Mouse (Mus musculus) heart, embryonic 16.5 days (tissue): Measurements from ENCODE around the gene Bphl. TPM values are rescaled to one million over a fixed set of nuclear protein-coding genes. Genes with fewer than 3 reads are reported as not detected.

ENCODE experiments used
- ATAC-seq: fragments of 200-750 bp; cut with Nextera tagmentation; replicated peaks from 2 replicates; pipeline ENCODE4 v1.8.0; 2017; ENCODE audit warnings: moderate number of reproducible peaks; ENCODE audit not compliant: insufficient read depth, low FRiP score; ENCODE audit errors: extremely low read depth
- H3K27ac ChIP-seq: fragments of 300-500 bp; sonication (generic); 2 replicates; pipeline ENCODE4 v1.5.1; 2014; ENCODE audit warnings: mild to moderate bottlenecking, low read length, control low read depth, moderate library complexity
- H3K27me3 ChIP-seq: fragments of 300-500 bp; sonication (generic); 2 replicates; pipeline ENCODE4 v1.6.1; 2014; ENCODE audit warnings: low read length, mixed read lengths; ENCODE audit not compliant: control insufficient read depth, insufficient read depth
- H3K36me3 ChIP-seq: fragments of 300-500 bp; sonication (generic); 2 replicates; pipeline ENCODE4 v1.6.1; 2014; ENCODE audit not compliant: control insufficient read depth, insufficient read depth
- H3K4me1 ChIP-seq: fragments of 300-500 bp; sonication (generic); 2 replicates; pipeline ENCODE4 v1.6.1; 2014; ENCODE audit warnings: low read length, mixed read lengths; ENCODE audit not compliant: control insufficient read depth, insufficient read depth
- H3K4me2 ChIP-seq: fragments of 300-500 bp; sonication (generic); 2 replicates; pipeline ENCODE4 v1.6.1; 2014; ENCODE audit warnings: low read depth, mild to moderate bottlenecking, control low read depth, low read length
- H3K4me3 ChIP-seq: fragments of 300-500 bp; sonication (generic); 2 replicates; pipeline ENCODE4 v1.5.1; 2014; ENCODE audit warnings: mild to moderate bottlenecking, control low read depth, low read length
- H3K9ac ChIP-seq: fragments of 300-500 bp; sonication (generic); 2 replicates; pipeline ENCODE4 v1.6.1; 2014; ENCODE audit warnings: low read length, control low read depth
- H3K9me3 ChIP-seq: fragments of 300-500 bp; sonication (generic); replicated peaks from 2 replicates; pipeline ENCODE4 v1.6.1; 2016; ENCODE audit warnings: low read length; ENCODE audit not compliant: control insufficient read depth
- WGBS: fragments of 180-500 bp; shearing (Covaris S2); extraction: QIAGEN DNeasy Blood & Tissue Kit; methylation state at CpG from one replicate; pipeline ENCODE4 v1.1.7; 2014; 5-methylcytosine and 5-hydroxymethylcytosine counted together
- polyA plus RNA-seq: library from polyadenylated mRNA; unstranded; fragments of >200 nt; fragmentation: Nextera tagmentation; extraction: Ambion mirVana; gene quantifications from 2 replicates; pipeline ENCODE4 v1.2.1, GENCODE M21; 2015

The Bphl gene
- polyA plus RNA-seq, 1 experiment from 2014 or later: 54.6 TPM

- 94% methylated on average over 1 of the region's 1 CpGs for WGBS
- Histone ChIP-seq H3K27me3 (no peaks in the 10 kb centered on the region), H3K4me1 (peaks cover 16% of the 10 kb centered on the region), H3K9ac (no peak overlapping the region), H3K4me2 (no peak overlapping the region), H3K36me3 (no peaks in the 10 kb centered on the region), H3K9me3 (no peaks in the 10 kb centered on the region), H3K27ac (no peak overlapping the region), H3K4me3 (no peak overlapping the region)
- ATAC-seq: no peak; the same call in 1 of the 2 replicates
Observed at GRCm38 (mm10) chr13:34106999-34107398, 69.6 kb downstream of the Bphl start.

- Histone ChIP-seq H3K36me3 (no peaks in the 10 kb centered on the region), H3K9me3 (no peaks in the 10 kb centered on the region), H3K27me3 (no peaks in the 10 kb centered on the region), H3K9ac (no peak overlapping the region), H3K4me1 (peaks cover 16% of the 10 kb centered on the region), H3K27ac (no peak overlapping the region), H3K4me2 (no peak overlapping the region), H3K4me3 (no peak overlapping the region)
- ATAC-seq: no peak
- WGBS: 75% methylated on average over 4 of the region's 4 CpGs
Observed at GRCm38 (mm10) chr13:34109035-34109676, 71.8 kb downstream of the Bphl start.

- H3K9me3 ChIP-seq: no peaks in the 10 kb centered on the region
- no peak overlapping the region for H3K4me3 ChIP-seq
- ATAC-seq: no peak
- no peaks in the 10 kb centered on the region for H3K36me3 ChIP-seq
- WGBS: 68% methylated on average over 4 of the region's 4 CpGs
- H3K27me3 ChIP-seq: no peaks in the 10 kb centered on the region
- H3K9ac ChIP-seq: no peak overlapping the region
- peaks cover 16% of the 10 kb centered on the region for H3K4me1 ChIP-seq
- no peak overlapping the region for H3K27ac ChIP-seq
- no peak overlapping the region for H3K4me2 ChIP-seq
Observed at GRCm38 (mm10) chr13:34109677-34110058, 72.3 kb downstream of the Bphl start.

- no peaks in the 10 kb centered on the region for H3K36me3 ChIP-seq
- H3K27me3 ChIP-seq: no peaks in the 10 kb centered on the region
- no peak for ATAC-seq
- H3K27ac ChIP-seq: no peak overlapping the region
- H3K4me3 ChIP-seq: no peak overlapping the region
- no peak overlapping the region for H3K9ac ChIP-seq
- H3K4me1 ChIP-seq: peaks cover 10% of the 10 kb centered on the region
- WGBS: 66% methylated on average over 5 of the region's 5 CpGs
- no peak overlapping the region for H3K4me2 ChIP-seq
- H3K9me3 ChIP-seq: no peaks in the 10 kb centered on the region
Observed at GRCm38 (mm10) chr13:34111019-34111418, 73.6 kb downstream of the Bphl start.

- no peak overlapping the region for H3K4me3 ChIP-seq
- H3K9ac ChIP-seq: no peak overlapping the region
- H3K27ac ChIP-seq: no peak overlapping the region
- no peak overlapping the region for H3K4me2 ChIP-seq
- no peaks in the 10 kb centered on the region for H3K27me3 ChIP-seq
- H3K4me1 ChIP-seq: peaks cover 2% of the 10 kb centered on the region; the same call in 1 of the 2 replicates
- 87% methylated on average over 3 of the region's 3 CpGs for WGBS
- no peak for ATAC-seq
- H3K36me3 ChIP-seq: no peaks in the 10 kb centered on the region
- no peaks in the 10 kb centered on the region for H3K9me3 ChIP-seq
Observed at GRCm38 (mm10) chr13:34111878-34112277, 74.5 kb downstream of the Bphl start.

- no peaks in the 10 kb centered on the region for H3K36me3 ChIP-seq
- no peaks in the 10 kb centered on the region for H3K4me1 ChIP-seq
- no peak overlapping the region for H3K4me2 ChIP-seq
- H3K4me3 ChIP-seq: no peak overlapping the region
- no peaks in the 10 kb centered on the region for H3K9me3 ChIP-seq
- H3K9ac ChIP-seq: no peak overlapping the region
- WGBS: 70% methylated on average over 5 of the region's 5 CpGs
- ATAC-seq: no peak
- no peaks in the 10 kb centered on the region for H3K27me3 ChIP-seq
- no peak overlapping the region for H3K27ac ChIP-seq
Observed at GRCm38 (mm10) chr13:34112369-34113081, 75.1 kb downstream of the Bphl start.

- Histone ChIP-seq H3K4me2 (no peak overlapping the region), H3K27ac (no peak overlapping the region), H3K4me1 (no peaks in the 10 kb centered on the region), H3K4me3 (no peak overlapping the region), H3K9me3 (no peaks in the 10 kb centered on the region), H3K36me3 (no peaks in the 10 kb centered on the region), H3K9ac (no peak overlapping the region), H3K27me3 (no peaks in the 10 kb centered on the region)
- whole genome bisulfite sequencing: 74% methylated on average over 3 of the region's 3 CpGs
- ATAC-seq: no peak
Observed at GRCm38 (mm10) chr13:34113086-34113485, 75.7 kb downstream of the Bphl start.

GRCm38 (mm10) chr13:34114654-34115053 is 77.3 kb downstream of the Bphl start:
- Histone ChIP-seq H3K4me1 (peaks cover 2% of the 10 kb centered on the region; the same call in 1 of the 2 replicates), H3K27ac (no peak overlapping the region), H3K4me3 (no peak overlapping the region), H3K4me2 (no peak overlapping the region), H3K27me3 (no peaks in the 10 kb centered on the region), H3K9ac (no peak overlapping the region), H3K36me3 (no peaks in the 10 kb centered on the region), H3K9me3 (no peaks in the 10 kb centered on the region)
- WGBS: 72% methylated on average over 4 of the region's 4 CpGs
- peak; percentile 60 for ATAC-seq

GRCm38 (mm10) chr13:34116508-34116907 is 79.1 kb downstream of the Bphl start:
- Histone ChIP-seq H3K27me3 (no peaks in the 10 kb centered on the region), H3K4me1 (peaks cover 2% of the 10 kb centered on the region; the same call in 1 of the 2 replicates), H3K36me3 (no peaks in the 10 kb centered on the region), H3K4me3 (no peak overlapping the region), H3K9me3 (no peaks in the 10 kb centered on the region), H3K9ac (no peak overlapping the region), H3K27ac (no peak overlapping the region), H3K4me2 (no peak overlapping the region)
- ATAC-seq: no peak
- 65% methylated on average over 6 of the region's 6 CpGs for WGBS
